Mouse (Mus musculus) forebrain, embryonic 11.5 days (tissue): ENCODE measurements at regions not wholly inside any gene's neighbourhood (a gene's known extent, or its start where the extent isn't known, plus 50 kb on each side); places are given as distances from the start of the nearest gene placed in this dataset.
A peak's percentile ranks its signal among the peaks of the same experiment; 100 is the strongest.

ENCODE experiments used
- ATAC-seq: fragments of 200-750 bp; cut with Nextera tagmentation; replicated peaks from 2 replicates; pipeline ENCODE4 v1.8.0; 2017; ENCODE audit warnings: moderate TSS enrichment; ENCODE audit not compliant: low FRiP score
- DNase-seq: peaks from one replicate; pipeline ENCODE4 v3.0.0-alpha.2; 2017; ENCODE audit warnings: low spot score
- H3K27ac ChIP-seq: fragments of 300-500 bp; sonication (generic); 2 replicates; pipeline ENCODE4 v1.5.1; 2014; ENCODE audit warnings: low read depth, low read length
- H3K27me3 ChIP-seq: fragments of 300-500 bp; sonication (generic); 2 replicates; pipeline ENCODE4 v1.6.1; 2014; ENCODE audit warnings: mild to moderate bottlenecking, low read length, mixed read lengths; ENCODE audit not compliant: control insufficient read depth, insufficient read depth
- H3K36me3 ChIP-seq: fragments of 300-500 bp; sonication (generic); 2 replicates; pipeline ENCODE4 v1.6.1; 2014; ENCODE audit warnings: mild to moderate bottlenecking, low read length, moderate library complexity, mixed read lengths; ENCODE audit not compliant: control insufficient read depth, insufficient read depth
- H3K4me1 ChIP-seq: fragments of 300-500 bp; sonication (generic); replicated peaks from 2 replicates; pipeline ENCODE4 v1.6.1; 2014; ENCODE audit warnings: low read length, mixed read lengths; ENCODE audit not compliant: control insufficient read depth, insufficient read depth
- H3K4me2 ChIP-seq: fragments of 300-500 bp; sonication (generic); 2 replicates; pipeline ENCODE4 v1.6.1; 2014; ENCODE audit warnings: low read depth, mild to moderate bottlenecking, low read length, moderate library complexity, mixed read lengths; ENCODE audit not compliant: severe bottlenecking
- H3K4me3 ChIP-seq: fragments of 300-500 bp; sonication (generic); 2 replicates; pipeline ENCODE4 v1.5.1; 2014; ENCODE audit warnings: low read depth, low read length
- H3K9ac ChIP-seq: fragments of 300-500 bp; sonication (generic); 2 replicates; pipeline ENCODE4 v1.6.1; 2014; ENCODE audit warnings: low read length
- H3K9me3 ChIP-seq: fragments of 300-500 bp; sonication (generic); 2 replicates; pipeline ENCODE4 v1.6.1; 2016; ENCODE audit warnings: low read length, mixed read lengths; ENCODE audit not compliant: control insufficient read depth
- WGBS: fragments of 180-500 bp; shearing (Covaris S2); extraction: QIAGEN DNeasy Blood & Tissue Kit; methylation state at CpG from one replicate; pipeline ENCODE4 v1.1.7; 2014; 5-methylcytosine and 5-hydroxymethylcytosine counted together

- no peak overlapping the region for H3K4me3 ChIP-seq
- 78% methylated on average over 14 of the region's 14 CpGs for WGBS
- no peaks in the 10 kb centered on the region for H3K9me3 ChIP-seq
- H3K9ac ChIP-seq, result no peak overlapping the region
- H3K4me1 ChIP-seq, result 0 out of 2 replicates have a peak, but pooled peaks cover 2% of the 10 kb centered on the region
- no peak overlapping the region for H3K4me2 ChIP-seq
- no peaks in the 10 kb centered on the region for H3K36me3 ChIP-seq
- 0 out of 2 replicates have a peak overlapping the region, but pooled peaks have one; percentile 12 for H3K27ac ChIP-seq
- ATAC-seq, result no peak
- no peaks in the 10 kb centered on the region for H3K27me3 ChIP-seq
- no peak for DNase-seq
Measured at GRCm38 (mm10) chr1:64255554-64256295, 133.6 kb upstream of the Klf7 start.

- no peak for DNase-seq
Measured at GRCm38 (mm10) chr1:64254673-64255072, 132.6 kb upstream of the Klf7 start.

GRCm38 (mm10) chr1:64253996-64254395 is 131.9 kb upstream of the Klf7 start:
- Histone ChIP-seq H3K36me3 (no peaks in the 10 kb centered on the region), H3K9me3 (no peaks in the 10 kb centered on the region), H3K4me3 (no peak overlapping the region), H3K9ac (no peak overlapping the region), H3K4me2 (no peak overlapping the region), H3K27ac (no peak overlapping the region), H3K27me3 (no peaks in the 10 kb centered on the region), H3K4me1 (0 out of 2 replicates have a peak, but pooled peaks cover 2% of the 10 kb centered on the region)
- WGBS, result 24% methylated on average over 8 of the region's 8 CpGs
- no peak for DNase-seq
- no peak for ATAC-seq

More at GRCm38 (mm10) chr1:64254673-64255072, 132.6 kb upstream of the Klf7 start:
- H3K36me3 ChIP-seq, result no peaks in the 10 kb centered on the region
- ATAC-seq, result no peak
- no peaks in the 10 kb centered on the region for H3K9me3 ChIP-seq
- no peak overlapping the region for H3K4me3 ChIP-seq
- 79% methylated on average over 8 of the region's 8 CpGs for WGBS
- no peaks in the 10 kb centered on the region for H3K27me3 ChIP-seq
- no peak overlapping the region for H3K9ac ChIP-seq
- 0 out of 2 replicates have a peak, but pooled peaks cover 2% of the 10 kb centered on the region for H3K4me1 ChIP-seq
- no peak overlapping the region for H3K4me2 ChIP-seq
- no peak overlapping the region for H3K27ac ChIP-seq

GRCm38 (mm10) chr1:64242401-64242800 is 120.3 kb upstream of the Klf7 start:
- Histone ChIP-seq H3K4me3 (no peak overlapping the region), H3K36me3 (no peaks in the 10 kb centered on the region), H3K27ac (no peak overlapping the region), H3K4me1 (no peaks in the 10 kb centered on the region), H3K9me3 (no peaks in the 10 kb centered on the region), H3K4me2 (no peak overlapping the region), H3K27me3 (no peaks in the 10 kb centered on the region), H3K9ac (no peak overlapping the region)
- DNase-seq (no peak), ATAC-seq (no peak)
- WGBS, result 42% methylated on average over 2 of the region's 2 CpGs

GRCm38 (mm10) chr1:64229654-64230053 is 107.6 kb upstream of the Klf7 start:
- Histone ChIP-seq H3K4me1 (peaks cover 8% of the 10 kb centered on the region), H3K9me3 (no peaks in the 10 kb centered on the region), H3K36me3 (no peaks in the 10 kb centered on the region), H3K4me3 (no peak overlapping the region), H3K9ac (no peak overlapping the region), H3K4me2 (no peak overlapping the region), H3K27me3 (no peaks in the 10 kb centered on the region), H3K27ac (no peak overlapping the region)
- no peak for DNase-seq
- 96% methylated on average over 1 of the region's 1 CpGs for WGBS
- no peak for ATAC-seq

- no peaks in the 10 kb centered on the region for H3K27me3 ChIP-seq
- DNase-seq (peak; percentile 72), ATAC-seq (peak; percentile 81)
- H3K36me3 ChIP-seq, result no peaks in the 10 kb centered on the region
- 0 out of 2 replicates have a peak overlapping the region, but pooled peaks have one; percentile 6 for H3K27ac ChIP-seq
- H3K9ac ChIP-seq, result no peak overlapping the region
- no peak overlapping the region for H3K4me3 ChIP-seq
- no peak overlapping the region for H3K4me2 ChIP-seq
- peaks cover 8% of the 10 kb centered on the region for H3K4me1 ChIP-seq
- no peaks in the 10 kb centered on the region for H3K9me3 ChIP-seq
- WGBS, result 30% methylated on average over 16 of the region's 16 CpGs
Measured at GRCm38 (mm10) chr1:64226001-64226918, 104.2 kb upstream of the Klf7 start.

GRCm38 (mm10) chr1:64223779-64224687 is 102.0 kb upstream of the Klf7 start:
- no peak overlapping the region for H3K9ac ChIP-seq
- ATAC-seq, result peak; percentile 45
- H3K27ac ChIP-seq, result peak overlapping the region; percentile 8; the same call in 1 of the 2 replicates
- H3K27me3 ChIP-seq, result no peaks in the 10 kb centered on the region
- no peak overlapping the region for H3K4me2 ChIP-seq
- H3K4me3 ChIP-seq, result no peak overlapping the region
- WGBS, result 74% methylated on average over 19 of the region's 19 CpGs
- peaks cover 8% of the 10 kb centered on the region for H3K4me1 ChIP-seq
- no peaks in the 10 kb centered on the region for H3K36me3 ChIP-seq
- peak; percentile 59 for DNase-seq
- H3K9me3 ChIP-seq, result no peaks in the 10 kb centered on the region

GRCm38 (mm10) chr1:64222475-64222874 is 100.4 kb upstream of the Klf7 start:
- H3K36me3 ChIP-seq, result no peaks in the 10 kb centered on the region
- H3K27me3 ChIP-seq, result no peaks in the 10 kb centered on the region
- DNase-seq, result no peak
- H3K4me1 ChIP-seq, result peaks cover 8% of the 10 kb centered on the region
- no peaks in the 10 kb centered on the region for H3K9me3 ChIP-seq
- WGBS, result 76% methylated on average over 2 of the region's 2 CpGs
- H3K27ac ChIP-seq, result no peak overlapping the region
- H3K9ac ChIP-seq, result no peak overlapping the region
- no peak overlapping the region for H3K4me3 ChIP-seq
- no peak for ATAC-seq
- H3K4me2 ChIP-seq, result no peak overlapping the region
